Mouse (Mus musculus): ENCODE data around the gene Fnip1. TPM values are rescaled to one million over a fixed set of nuclear protein-coding genes. Genes with fewer than 3 reads are reported as not detected.
"Not testable (repeated sequence)": the region's sequence is repeated elsewhere in the genome, so short reads cannot be mapped to it uniquely, and the experiment has no call there.

The Fnip1 gene
- polyA plus RNA-seq, 1 experiment = 3.2 TPM

DNA sequence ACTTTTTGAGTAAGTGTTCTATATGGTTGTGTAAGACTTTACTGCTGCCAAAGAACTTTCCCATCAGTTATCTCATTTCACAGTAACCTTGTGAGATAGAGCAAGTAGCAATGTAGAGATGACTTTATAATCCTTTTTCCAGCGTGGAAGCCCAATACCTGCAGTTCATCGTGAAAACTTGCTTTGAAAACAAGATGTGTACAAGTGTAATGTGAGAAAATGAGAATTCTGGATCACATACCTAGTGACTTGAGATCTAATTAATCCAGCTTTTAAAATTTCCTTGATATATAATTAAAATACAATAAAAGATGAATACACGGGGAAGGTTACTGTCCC lies 1.7 kb downstream of the Fnip1 start:
- TF ChIP-seq CTCF (IDR thresholded peaks at IDR 0.05; ENCODE audit: borderline replicate concordance, control insufficient read depth, extremely low read depth, insufficient read depth, low read length, poor library complexity) (no peak), POLR2A (IDR thresholded peaks at IDR 0.05; ENCODE audit: control insufficient read depth, extremely low read depth, insufficient read depth, low read length, poor library complexity) (no peak)
- 48% methylated on average over 3 of the region's 3 CpGs for WGBS

DNA sequence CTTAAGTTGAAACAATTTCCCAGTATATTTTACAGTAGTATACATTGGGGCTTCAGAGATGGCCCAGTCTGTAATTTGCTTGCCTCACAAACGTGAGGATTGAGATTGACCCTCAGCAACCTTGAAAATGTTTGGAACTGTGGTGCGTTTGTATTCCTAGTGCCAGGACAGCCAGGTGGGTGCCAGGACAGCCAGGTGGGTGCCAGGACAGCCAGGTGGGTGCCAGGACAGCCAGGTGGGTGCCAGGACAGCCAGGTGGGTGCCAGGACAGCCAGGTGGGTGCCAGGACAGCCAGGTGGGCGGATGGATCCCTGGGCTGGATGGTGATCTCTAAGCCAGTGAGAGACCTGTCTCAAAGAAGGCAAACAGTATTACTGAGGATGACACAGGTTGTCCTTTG lies 12.8 kb downstream of the Fnip1 start:
- WGBS = 96% methylated on average over 3 of the region's 3 CpGs
- not testable (repeated sequence) for DNase-seq; H3K4me1 ChIP-seq (replicated peaks; ENCODE audit: control insufficient read depth, insufficient read depth, low read length); H3K36me3 ChIP-seq (ENCODE audit: control insufficient read depth, insufficient read depth, low read length); H3K27me3 ChIP-seq (ENCODE audit: control insufficient read depth, insufficient read depth, low read length); H3K27ac ChIP-seq (ENCODE audit: control insufficient read depth, insufficient read depth, low read length); H3K4me3 ChIP-seq (ENCODE audit: control insufficient read depth, insufficient read depth, low read length)

More for the DNA sequence above, 1.7 kb downstream of the Fnip1 start:
- H3K4me3 ChIP-seq (ENCODE audit: control insufficient read depth, insufficient read depth, low read length) = no peak overlapping the region
- no peak overlapping the region for H3K27ac ChIP-seq (ENCODE audit: control insufficient read depth, insufficient read depth, low read length)
- H3K4me1 ChIP-seq (replicated peaks; ENCODE audit: control insufficient read depth, insufficient read depth, low read length) = peaks cover 4% of the 10 kb centered on the region; the same call in 1 of the 2 replicates
- no peaks in the 10 kb centered on the region for H3K27me3 ChIP-seq (ENCODE audit: control insufficient read depth, insufficient read depth, low read length)
- no peaks in the 10 kb centered on the region for H3K36me3 ChIP-seq (ENCODE audit: control insufficient read depth, insufficient read depth, low read length)
- no peak for DNase-seq

DNA sequence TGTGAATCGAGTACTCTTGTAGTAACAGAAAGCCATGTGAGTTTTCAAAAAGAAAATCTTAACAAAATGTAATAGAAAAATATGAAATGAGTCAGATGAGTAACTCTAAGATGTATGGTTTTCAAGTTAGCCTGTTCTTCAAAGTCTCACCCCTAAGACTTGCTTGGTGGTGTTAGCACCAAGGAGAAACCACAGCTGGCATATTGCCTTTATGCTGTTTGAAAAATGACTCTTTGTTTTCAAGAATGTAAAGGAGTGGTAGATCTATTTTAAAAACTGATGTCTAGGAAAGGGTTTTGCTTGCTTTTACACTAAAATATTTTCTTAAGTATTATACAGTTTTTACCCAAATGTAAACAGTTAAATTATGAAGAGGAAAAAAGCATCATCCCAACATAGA lies 16.5 kb downstream of the Fnip1 start:
- 18% methylated on average over 1 of the region's 1 CpGs for WGBS
- no peak overlapping the region for H3K4me3 ChIP-seq (ENCODE audit: control insufficient read depth, insufficient read depth, low read length)
- no peaks in the 10 kb centered on the region for H3K36me3 ChIP-seq (ENCODE audit: control insufficient read depth, insufficient read depth, low read length)
- no peak for DNase-seq
- no peaks in the 10 kb centered on the region for H3K27me3 ChIP-seq (ENCODE audit: control insufficient read depth, insufficient read depth, low read length)
- H3K4me1 ChIP-seq (replicated peaks; ENCODE audit: control insufficient read depth, insufficient read depth, low read length) = no peaks in the 10 kb centered on the region
- TF ChIP-seq CTCF (IDR thresholded peaks at IDR 0.05; ENCODE audit: borderline replicate concordance, control insufficient read depth, extremely low read depth, insufficient read depth, low read length, poor library complexity) (no peak), POLR2A (IDR thresholded peaks at IDR 0.05; ENCODE audit: control insufficient read depth, extremely low read depth, insufficient read depth, low read length, poor library complexity) (no peak)
- no peak overlapping the region for H3K27ac ChIP-seq (ENCODE audit: control insufficient read depth, insufficient read depth, low read length)

DNA sequence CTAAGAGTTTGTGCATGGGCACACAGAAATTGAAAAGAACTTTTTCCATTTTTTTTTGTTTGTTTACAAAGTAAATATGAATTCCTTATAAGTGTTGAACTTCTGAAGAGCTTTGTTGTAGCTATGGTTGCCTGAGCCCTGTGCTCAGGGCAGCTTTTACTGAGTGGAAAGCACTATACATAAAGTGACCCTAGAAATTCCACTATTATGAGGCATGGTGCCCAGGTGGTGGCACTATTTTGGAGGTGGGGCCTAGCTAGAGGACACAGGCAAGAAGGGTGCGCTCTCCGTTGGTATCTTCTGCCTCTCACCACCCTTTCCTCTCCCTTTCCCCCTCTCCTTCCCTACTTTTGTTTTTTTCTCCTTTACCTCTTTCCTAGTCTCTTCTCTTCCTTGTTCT lies 18.9 kb downstream of the Fnip1 start:
- 78% methylated on average over 2 of the region's 2 CpGs for WGBS
- no peak overlapping the region for H3K4me3 ChIP-seq (ENCODE audit: control insufficient read depth, insufficient read depth, low read length)
- no peak for DNase-seq
- H3K27ac ChIP-seq (ENCODE audit: control insufficient read depth, insufficient read depth, low read length) = no peak overlapping the region
- H3K4me1 ChIP-seq (replicated peaks; ENCODE audit: control insufficient read depth, insufficient read depth, low read length) = no peaks in the 10 kb centered on the region
- H3K27me3 ChIP-seq (ENCODE audit: control insufficient read depth, insufficient read depth, low read length) = no peaks in the 10 kb centered on the region
- TF ChIP-seq CTCF (IDR thresholded peaks at IDR 0.05; ENCODE audit: borderline replicate concordance, control insufficient read depth, extremely low read depth, insufficient read depth, low read length, poor library complexity) = no peak
- TF ChIP-seq POLR2A (IDR thresholded peaks at IDR 0.05; ENCODE audit: control insufficient read depth, extremely low read depth, insufficient read depth, low read length, poor library complexity) = no peak
- no peaks in the 10 kb centered on the region for H3K36me3 ChIP-seq (ENCODE audit: control insufficient read depth, insufficient read depth, low read length)

DNA sequence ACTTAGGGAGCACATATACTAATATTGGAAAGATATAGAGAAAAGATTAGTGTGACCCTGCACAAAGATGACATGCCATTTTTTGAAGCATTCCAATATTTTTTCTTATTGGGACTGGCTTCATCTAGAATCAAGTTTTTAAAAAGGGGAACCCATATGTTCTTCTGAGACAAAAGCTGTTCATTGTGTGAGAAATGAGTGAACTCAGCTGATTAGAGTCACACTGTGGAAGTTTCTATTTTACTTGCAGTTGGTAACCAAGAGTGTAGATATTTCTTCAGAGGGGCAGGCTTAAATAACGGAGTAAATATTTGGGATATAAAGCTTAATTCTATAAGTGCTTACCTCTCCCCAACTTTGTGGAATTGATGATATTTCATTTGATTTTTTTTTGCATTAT lies 20.2 kb downstream of the Fnip1 start:
- Histone ChIP-seq H3K4me3 (ENCODE audit: control insufficient read depth, insufficient read depth, low read length) (no peak overlapping the region), H3K36me3 (ENCODE audit: control insufficient read depth, insufficient read depth, low read length) (no peaks in the 10 kb centered on the region), H3K27ac (ENCODE audit: control insufficient read depth, insufficient read depth, low read length) (no peak overlapping the region), H3K4me1 (replicated peaks; ENCODE audit: control insufficient read depth, insufficient read depth, low read length) (no peaks in the 10 kb centered on the region), H3K27me3 (ENCODE audit: control insufficient read depth, insufficient read depth, low read length) (no peaks in the 10 kb centered on the region)
- no peak for DNase-seq
- 95% methylated on average over 1 of the region's 1 CpGs for WGBS
- no peak for TF ChIP-seq CTCF (IDR thresholded peaks at IDR 0.05; ENCODE audit: borderline replicate concordance, control insufficient read depth, extremely low read depth, insufficient read depth, low read length, poor library complexity)
- TF ChIP-seq POLR2A (IDR thresholded peaks at IDR 0.05; ENCODE audit: control insufficient read depth, extremely low read depth, insufficient read depth, low read length, poor library complexity) = no peak

DNA sequence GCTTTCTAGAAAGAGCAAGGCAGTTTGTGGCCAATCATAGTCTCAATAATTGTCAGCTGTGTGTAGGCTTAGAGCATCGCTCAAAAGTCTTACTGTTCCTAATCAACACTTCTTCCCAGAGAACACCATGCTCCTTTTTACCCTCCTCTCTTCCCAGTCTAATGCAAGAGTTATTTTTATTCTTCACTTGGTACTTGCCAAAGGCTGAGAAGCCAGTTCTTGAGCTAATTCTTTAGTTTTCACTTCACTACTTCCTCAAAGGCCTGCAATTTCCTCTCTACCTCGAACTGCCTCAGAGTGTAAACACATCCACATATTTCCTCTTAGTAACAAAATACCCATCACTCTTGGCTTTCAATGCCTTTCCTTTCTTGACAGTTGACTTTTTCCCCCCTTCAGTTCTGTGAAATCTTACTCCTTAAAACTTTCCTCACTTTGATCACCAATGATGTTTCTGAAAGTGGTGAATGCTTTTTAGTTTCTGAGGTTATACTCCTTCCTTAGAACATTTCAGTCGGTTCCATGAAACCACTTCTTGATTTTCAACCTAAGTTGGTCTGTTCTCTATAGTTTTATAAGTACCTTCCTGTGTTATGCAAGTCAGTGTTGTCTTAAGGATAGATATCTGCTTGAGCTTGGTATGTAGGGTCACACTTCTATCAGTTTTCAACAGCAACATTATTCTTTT lies 26.7 kb downstream of the Fnip1 start:
- TF ChIP-seq POLR2A (IDR thresholded peaks at IDR 0.05; ENCODE audit: control insufficient read depth, extremely low read depth, insufficient read depth, low read length, poor library complexity) = no peak
- TF ChIP-seq CTCF (IDR thresholded peaks at IDR 0.05; ENCODE audit: borderline replicate concordance, control insufficient read depth, extremely low read depth, insufficient read depth, low read length, poor library complexity) = no peak
- H3K36me3 ChIP-seq (ENCODE audit: control insufficient read depth, insufficient read depth, low read length) = no peaks in the 10 kb centered on the region
- no peak overlapping the region for H3K27ac ChIP-seq (ENCODE audit: control insufficient read depth, insufficient read depth, low read length)
- no peak for DNase-seq
- WGBS = 20% methylated on average over 3 of the region's 3 CpGs
- H3K4me1 ChIP-seq (replicated peaks; ENCODE audit: control insufficient read depth, insufficient read depth, low read length) = no peaks in the 10 kb centered on the region; the same call in 1 of the 2 replicates
- H3K4me3 ChIP-seq (ENCODE audit: control insufficient read depth, insufficient read depth, low read length) = no peak overlapping the region
- H3K27me3 ChIP-seq (ENCODE audit: control insufficient read depth, insufficient read depth, low read length) = no peaks in the 10 kb centered on the region

DNA sequence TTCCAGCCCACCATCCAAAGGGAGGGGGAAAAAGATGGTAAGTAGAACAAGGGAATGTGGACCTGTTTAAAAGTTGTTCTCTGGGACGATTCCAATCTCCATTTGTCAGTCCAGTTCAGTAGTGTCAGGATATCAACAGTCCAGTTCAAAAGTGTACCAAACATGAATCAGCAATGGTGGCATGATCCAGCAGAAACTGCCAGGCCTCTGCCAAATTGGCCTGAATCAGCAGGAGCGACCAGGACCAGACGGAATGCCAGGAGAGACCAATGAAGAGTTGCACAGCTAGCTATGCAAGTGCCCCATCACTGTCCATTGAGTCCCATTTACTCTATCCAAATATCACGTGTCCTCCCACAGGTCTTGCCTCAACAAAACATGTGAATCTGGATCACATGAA lies 34.2 kb downstream of the Fnip1 start:
- Histone ChIP-seq H3K27me3 (ENCODE audit: control insufficient read depth, insufficient read depth, low read length) (no peaks in the 10 kb centered on the region), H3K27ac (ENCODE audit: control insufficient read depth, insufficient read depth, low read length) (no peak overlapping the region), H3K4me3 (ENCODE audit: control insufficient read depth, insufficient read depth, low read length) (no peak overlapping the region), H3K36me3 (ENCODE audit: control insufficient read depth, insufficient read depth, low read length) (no peaks in the 10 kb centered on the region), H3K4me1 (replicated peaks; ENCODE audit: control insufficient read depth, insufficient read depth, low read length) (no peaks in the 10 kb centered on the region; the same call in 1 of the 2 replicates)
- WGBS = 92% methylated on average over 4 of the region's 4 CpGs
- no peak for DNase-seq
- no peak for TF ChIP-seq CTCF (IDR thresholded peaks at IDR 0.05; ENCODE audit: borderline replicate concordance, control insufficient read depth, extremely low read depth, insufficient read depth, low read length, poor library complexity)

All from thymus, adult 2 months (tissue).